Mouse (Mus musculus): ENCODE results near the gene Saa4.
"Not testable (repeated sequence)": the region's sequence is repeated elsewhere in the genome, so short reads cannot be mapped to it uniquely, and the experiment has no call there.

Gene Saa4

DNA sequence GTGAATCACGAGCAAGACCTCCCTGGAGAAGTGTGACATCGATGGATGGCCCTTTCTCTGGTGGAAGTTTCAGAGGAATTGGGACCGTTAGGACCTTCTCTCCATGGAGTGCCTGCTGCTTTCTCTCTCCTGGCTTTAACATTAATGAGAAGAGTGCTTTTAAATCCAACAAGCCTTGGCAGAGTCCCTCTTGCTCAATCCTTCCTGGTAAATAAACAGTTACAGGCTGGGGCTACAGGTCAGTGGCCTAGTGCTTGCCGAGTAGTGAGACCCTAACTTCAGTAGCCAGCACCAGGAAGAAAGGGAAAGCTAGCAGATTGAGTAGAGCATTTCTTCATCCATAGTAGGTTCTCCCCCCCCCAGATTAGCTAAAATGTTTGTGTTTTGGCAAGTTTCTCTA lies at the start of gene Saa4:
Saa4 (minus strand) TSS at position 146 of the 400 bp plus-strand sequence.
- DNase-seq (ENCODE audit: low spot score), result no peak

DNA sequence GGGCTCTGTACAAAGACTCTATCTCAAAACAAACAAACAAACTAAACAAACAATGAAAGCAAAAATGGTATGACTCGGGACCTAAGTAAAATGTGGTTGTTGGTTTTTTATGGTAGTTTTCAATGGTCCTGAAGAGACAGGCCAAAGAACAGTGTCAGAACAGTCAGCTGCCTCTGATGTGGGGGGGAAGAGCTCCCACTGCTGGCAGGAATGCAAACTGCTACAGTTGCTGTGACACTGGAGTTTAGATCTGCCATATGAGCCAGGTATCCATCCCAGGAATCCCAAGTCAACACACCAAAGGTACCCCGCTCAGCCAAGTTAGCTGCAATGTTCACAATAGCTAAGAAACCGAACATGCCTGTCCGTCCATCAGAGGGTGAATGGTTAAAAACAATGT lies 38.3 kb upstream of the Saa4 start:
- peak; percentile 11 for DNase-seq (ENCODE audit: low spot score)

DNA sequence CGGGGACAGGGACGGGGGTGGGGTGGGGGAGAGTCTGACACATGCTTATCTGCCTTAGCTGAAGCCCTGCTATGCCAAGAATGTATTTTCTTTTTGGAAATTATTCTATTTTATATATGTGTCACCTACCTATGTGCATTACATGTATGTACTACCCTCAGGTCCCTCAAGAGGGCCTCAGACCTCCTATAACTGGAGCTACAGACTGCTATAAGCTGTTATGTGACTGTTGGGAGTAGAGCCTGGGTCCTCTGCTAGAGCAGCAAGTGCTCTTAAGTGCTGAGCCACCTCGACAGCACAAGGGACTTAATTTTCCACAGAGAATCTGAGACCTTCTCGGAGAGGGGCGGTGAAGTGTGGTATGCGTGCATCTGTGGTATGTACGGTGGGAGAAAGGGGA lies 36.0 kb upstream of the Saa4 start:
- no peak for DNase-seq (ENCODE audit: low spot score)

DNA sequence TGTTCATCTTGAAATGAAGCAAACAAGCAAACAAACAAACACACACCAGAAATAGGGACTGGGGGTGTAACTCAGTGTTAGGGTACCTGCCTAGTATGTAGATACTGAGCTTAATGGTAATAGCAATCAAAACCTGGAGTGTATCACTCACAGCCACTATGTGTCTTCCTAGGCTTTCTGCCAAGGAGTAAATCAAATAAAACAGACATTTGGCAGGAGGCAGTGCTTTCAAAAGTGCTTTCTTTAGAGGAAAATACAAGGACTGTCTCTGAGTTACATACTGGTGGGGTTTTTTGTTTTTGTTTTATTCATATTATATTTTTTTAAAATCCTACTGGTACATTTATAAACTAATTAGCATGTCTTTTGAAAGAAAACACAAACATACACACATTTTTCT lies 35.0 kb upstream of the Saa4 start:
- no peak for DNase-seq (ENCODE audit: low spot score)

DNA sequence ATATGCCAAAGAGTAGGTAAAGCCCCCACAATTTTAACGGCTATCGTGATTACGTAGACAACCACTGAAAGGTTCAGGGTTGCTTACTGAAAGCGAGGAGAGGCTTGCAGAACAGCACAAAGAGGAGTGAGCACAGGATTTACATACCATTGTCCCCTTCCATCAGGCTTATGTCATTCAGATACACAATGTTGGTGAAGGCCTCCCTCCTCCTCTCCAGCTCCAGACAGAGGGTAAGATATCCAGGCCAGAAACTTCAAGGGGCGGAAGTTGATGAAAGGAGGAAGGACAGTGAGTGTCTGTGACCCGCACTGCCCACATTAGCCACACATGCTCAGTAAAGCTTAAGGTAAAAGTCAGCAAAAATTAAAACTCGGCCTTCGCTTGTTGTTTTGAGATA lies 32.3 kb upstream of the Saa4 start:
- no peak for DNase-seq (ENCODE audit: low spot score)

DNA sequence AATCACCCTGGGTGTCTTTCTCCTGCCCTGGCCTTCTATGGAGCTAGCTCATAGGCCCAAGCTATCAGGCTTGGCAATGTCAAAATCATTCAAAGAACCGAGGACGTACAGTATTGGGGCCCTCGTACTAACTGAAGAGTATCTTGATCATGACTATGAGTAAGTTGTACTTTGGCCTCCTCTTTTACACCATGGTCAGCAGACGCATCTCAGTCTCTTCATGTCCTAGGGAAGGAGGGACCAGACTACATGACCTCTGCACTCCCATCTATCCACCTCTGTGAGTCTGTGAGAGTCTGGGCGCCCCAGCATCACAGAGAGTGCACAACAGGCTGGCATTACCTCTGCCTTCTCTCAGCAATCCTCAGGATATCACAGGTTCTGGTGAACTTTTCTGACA lies 30.2 kb upstream of the Saa4 start:
- no peak for DNase-seq (ENCODE audit: low spot score)

DNA sequence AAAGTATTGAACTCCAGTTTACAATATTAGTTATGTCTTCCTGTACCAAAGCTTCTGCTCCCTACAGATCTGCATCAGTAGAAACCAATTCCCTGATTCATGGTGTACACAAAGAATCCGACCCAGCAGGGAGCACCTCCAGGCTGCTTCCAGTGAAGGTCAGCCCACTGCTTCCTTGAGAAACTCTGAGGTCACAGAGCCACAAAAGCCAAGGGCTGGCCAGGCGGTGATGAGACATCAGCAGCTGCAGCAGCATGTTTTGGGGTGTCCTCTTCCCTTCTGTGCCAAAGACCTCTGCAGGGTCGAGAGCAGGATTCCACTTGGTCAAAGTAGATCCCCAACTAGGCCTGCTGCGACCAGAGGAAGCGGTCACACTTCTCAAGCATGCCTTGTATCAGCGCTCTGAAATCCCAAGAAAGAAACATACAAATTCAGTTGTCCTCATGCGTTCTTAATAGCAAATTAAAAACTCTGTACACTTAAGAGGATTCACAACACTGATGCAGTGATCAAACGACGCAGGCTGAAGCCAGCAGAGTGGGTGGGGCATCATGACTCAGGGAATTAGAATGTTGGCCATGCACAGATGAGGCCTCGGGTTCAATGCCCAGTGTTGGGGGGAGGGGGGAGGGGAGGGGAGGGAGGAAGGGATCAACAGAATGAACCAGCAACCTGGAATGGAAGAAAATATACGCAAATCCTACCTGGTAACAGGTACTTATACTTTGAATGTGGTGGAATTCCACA lies 28.8 kb upstream of the Saa4 start:
- peak; percentile 10 for DNase-seq (ENCODE audit: low spot score)

DNA sequence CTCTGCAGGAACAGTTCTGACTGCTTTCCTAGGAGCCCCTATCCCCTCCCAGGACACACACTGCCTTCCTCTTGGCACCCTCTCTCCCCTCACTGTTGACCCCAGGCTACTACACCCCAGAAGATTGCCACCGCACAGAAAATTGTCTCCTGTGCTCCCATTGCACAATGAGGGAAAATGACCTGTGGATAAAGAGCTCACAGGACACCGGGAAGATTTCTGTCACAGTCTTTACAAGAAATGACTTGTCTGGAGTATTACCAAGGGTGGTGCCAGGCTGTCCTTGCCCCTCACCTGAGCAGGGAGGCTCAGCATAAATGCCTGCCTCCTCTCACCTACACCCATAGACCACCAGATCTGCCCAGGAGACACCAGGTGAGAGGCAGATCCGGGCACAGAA lies 19.1 kb upstream of the Saa4 start, which contains the start of gene Saa2:
Saa2 (plus strand) TSS at position 301 of the 400 bp plus-strand sequence.
- DNase-seq (ENCODE audit: low spot score), result no peak

DNA sequence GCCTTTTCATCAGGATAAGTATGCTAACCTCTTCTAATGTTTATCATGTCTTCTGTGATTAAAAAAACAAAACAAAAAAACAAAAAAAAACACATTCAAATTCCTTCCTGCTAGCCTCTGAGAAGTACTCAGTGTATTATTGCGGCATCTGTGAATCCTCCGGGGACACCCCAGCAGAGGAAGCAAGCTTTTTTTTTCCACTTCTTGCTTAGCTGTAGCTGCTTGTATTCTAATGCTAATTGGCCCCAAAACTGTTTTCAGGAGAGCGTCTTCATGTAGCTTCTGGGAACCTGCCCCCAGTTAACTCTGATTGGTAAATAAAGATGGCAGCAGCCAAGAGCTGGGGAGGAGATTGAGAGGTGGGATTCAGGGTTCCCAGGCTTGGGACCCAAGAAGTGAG lies 16.1 kb upstream of the Saa4 start:
- DNase-seq (ENCODE audit: low spot score), result no peak

DNA sequence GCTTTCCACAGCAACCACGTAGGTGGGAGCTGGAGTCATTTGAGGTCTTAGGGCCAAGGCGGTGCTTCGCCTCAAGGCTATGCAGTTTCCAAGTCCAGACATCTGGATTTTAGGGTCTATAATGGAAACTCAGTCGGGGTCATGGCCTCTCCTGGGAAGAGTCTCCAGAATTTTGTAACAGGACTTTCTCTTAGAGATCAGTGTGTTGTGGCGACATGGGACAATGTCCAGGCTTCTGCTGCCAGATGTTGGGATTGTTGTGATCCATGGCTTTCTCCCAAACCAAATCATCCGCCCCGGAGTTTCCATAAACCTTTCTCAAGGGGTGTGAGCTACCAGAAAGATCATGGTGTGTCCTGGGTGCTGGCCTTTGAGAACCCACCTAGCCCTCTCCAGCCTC lies 14.0 kb upstream of the Saa4 start:
- no peak for DNase-seq (ENCODE audit: low spot score)

DNA sequence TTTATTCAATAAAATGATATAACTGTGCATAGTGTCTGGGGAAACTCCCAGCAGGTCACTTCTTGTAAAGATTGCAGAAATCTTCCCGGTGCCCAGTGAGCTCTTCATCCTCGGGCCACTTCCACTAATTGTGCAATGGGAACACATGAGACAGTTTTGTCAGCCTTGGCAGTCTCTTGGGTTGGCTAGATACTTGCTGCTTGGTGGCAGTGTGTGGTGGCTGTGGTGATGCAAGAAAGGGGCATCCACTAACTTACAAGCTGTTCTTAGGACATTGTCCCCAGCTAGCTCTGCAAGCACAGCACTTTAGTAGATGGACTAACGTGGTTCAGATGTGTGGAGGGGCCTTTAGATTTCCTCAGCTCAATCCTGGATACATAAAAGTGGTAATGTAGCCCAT lies 13.4 kb upstream of the Saa4 start:
- no peak for DNase-seq (ENCODE audit: low spot score)

DNA sequence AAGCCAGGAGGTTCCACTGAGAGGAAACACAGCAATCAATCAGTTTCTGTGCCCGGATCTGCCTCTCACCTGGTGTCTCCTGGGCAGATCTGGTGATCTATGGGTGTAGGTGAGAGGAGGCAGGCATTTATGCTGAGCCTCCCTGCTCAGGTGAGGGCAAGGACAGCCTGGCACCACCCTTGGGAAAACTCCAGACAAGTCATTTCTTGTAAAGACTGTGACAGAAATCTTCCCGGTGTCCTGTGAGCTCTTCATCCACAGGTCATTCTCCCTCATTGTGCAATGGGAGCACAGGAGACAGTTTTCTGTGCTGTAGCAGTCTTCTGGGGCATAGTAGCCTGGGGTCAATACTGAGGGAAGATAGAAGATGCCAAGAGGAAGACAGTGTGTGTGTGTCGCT lies 10.5 kb upstream of the Saa4 start, which contains the start of gene Saa1:
Saa1 (minus strand) TSS at position 101 of the 400 bp plus-strand sequence.
- not testable (repeated sequence) for DNase-seq (ENCODE audit: low spot score)

DNA sequence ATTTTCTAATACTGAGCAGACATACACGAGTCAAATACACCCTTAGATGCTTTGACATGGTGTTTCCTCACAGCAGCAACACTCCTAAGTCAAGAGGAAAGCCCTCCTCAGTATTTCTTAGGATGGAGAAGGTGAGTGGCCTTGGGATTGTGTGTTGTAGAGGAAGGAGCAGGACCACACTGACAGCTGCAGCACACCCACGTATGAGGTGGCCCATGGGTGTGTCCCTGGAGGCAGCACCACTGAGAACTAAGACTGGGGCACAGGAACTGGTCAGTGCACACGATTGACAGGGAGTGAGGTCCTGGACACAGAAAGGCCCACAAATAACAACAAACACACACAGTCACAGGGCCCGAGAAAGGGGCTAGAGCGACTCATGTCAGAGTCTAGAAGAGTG lies 7.6 kb upstream of the Saa4 start:
- DNase-seq (ENCODE audit: low spot score), result not testable (repeated sequence)

DNA sequence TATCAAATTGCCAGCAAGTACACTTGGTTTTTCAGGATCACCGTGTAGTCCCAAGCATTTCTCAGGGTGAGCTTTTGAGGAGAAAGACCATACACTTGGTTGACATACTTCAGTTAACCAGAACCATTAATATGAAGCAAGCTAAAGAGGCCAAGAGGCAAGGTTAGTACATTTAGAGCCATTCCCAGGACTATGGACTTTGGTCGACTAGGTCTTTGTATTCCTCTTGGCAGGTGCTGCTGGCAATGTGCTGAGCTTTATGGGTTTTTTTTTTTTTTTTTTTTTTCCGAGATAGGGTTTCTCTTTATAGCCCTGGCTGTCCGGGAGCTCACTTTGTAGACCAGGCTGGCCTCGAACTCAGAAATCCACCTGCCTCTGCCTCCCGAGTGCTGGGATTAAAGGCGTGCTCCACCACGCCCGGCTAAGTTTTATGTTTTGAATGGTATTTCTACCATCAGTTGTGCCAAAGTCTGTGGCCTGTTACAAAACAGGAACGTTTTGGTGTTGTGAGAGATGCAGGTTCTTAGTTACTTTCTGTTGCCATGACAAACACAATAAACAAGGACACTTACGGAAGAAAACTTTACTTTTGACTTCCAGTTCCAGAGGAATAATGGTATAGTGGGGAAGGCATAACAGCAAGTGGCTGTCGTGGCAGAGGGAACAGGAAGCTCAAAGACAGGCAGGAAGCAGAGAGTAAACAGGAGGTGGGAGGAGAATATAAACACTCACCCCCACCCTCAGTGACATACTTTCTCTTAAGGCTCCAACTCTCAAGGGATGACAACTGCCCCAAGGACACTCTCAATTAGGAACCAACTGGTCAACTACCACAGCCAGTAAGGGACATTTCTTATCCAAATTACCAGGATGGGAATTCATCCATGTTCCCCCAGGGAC lies 6.4 kb upstream of the Saa4 start:
- no peak for DNase-seq (ENCODE audit: low spot score)

DNA sequence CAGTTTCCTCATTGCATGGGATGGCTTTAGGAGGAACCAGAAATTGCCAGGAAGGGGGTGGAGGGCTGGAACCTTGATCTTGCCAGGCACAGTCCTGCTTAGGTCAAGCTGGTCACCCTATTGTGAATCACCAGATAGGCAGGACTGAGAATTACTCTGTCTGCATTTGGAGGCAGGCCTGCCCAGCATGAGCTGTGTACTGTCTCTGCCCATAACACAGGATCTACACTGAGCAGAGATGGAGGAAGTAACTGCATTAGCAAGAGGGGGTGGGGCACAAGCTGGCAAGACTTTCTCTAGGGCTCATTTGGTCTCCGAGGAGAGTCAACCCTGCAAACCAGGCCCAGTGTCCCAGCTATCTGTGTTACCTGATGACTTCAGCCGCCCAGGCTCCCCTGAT lies 2.6 kb upstream of the Saa4 start:
- no peak for DNase-seq (ENCODE audit: low spot score)

DNA sequence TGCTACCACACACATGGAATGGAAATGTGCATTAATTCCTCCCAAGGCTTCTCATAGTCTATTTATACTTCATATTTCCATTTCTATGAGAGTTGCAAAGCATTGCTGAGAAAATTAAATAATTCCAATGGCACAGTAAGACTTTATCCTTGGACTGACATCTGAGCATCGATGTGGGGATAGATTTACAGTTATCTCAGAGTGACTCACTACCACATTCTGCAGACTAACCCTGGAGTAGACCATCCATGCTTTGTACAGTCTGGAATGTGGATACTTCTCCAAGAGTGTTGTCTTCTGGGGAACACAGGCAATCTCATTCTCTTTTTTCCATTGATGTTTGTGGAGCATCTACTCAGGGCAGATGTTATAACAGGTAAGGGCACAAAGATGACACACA lies 4.8 kb downstream of the Saa4 start:
- DNase-seq (ENCODE audit: low spot score), result no peak

DNA sequence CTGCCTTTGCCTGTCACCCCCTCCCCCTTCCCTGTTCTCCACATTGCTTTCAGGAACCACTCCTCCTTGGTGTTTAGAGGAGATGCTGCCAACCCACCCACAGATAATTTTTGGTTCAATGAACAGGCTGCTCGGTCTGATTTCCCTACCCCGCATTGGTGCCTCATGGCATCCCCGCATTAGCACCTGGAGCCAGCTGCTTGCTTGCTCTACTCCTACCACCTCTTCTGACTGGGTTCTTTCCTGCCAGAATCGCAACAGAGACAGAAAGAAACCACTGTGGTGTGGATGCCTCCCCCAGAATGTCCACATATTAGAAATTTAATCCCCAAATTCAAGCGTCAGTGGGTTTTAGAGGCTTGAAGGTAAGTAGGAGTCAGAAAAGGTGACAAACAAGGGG lies 8.0 kb downstream of the Saa4 start:
- DNase-seq (ENCODE audit: low spot score), result no peak

DNA sequence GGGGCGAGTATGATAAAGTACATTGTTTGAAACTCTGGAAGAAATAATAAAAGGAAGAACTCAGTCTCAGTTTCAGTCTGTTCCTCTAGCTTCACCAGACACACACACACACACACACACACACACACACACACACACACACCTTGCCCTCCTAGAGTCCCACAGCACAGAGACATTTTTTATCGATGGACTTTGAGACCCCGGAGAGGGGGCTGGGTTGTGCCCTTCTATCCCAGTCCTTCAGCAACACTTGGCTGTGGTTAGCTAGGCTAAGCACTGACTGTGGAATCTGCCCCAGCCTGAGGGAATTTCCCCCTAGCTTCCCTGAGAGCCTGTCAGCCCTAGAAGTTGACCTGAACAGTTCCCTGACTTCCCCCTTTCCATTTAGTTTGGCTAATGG lies 8.6 kb downstream of the Saa4 start:
- no peak for DNase-seq (ENCODE audit: low spot score)

DNA sequence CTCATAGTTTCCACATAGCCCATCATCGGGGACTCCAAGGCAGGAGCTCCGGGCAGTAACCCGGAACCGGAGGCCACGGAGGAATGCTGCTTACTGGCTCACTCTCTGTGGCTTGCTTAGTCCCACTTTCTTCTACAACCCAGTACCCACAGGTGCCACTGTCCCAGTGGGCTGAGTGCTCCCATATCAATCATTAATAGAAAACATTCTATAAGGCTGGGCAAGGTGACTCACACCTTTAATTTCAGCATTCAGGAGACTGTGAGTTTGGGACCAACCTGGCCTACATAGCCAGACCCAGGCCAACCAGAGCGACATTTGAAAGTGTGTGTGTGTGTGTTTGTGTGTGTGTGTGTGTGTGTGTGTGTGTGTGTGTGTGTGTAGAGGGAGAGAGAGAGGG lies 9.0 kb downstream of the Saa4 start:
- DNase-seq (ENCODE audit: low spot score), result no peak

DNA sequence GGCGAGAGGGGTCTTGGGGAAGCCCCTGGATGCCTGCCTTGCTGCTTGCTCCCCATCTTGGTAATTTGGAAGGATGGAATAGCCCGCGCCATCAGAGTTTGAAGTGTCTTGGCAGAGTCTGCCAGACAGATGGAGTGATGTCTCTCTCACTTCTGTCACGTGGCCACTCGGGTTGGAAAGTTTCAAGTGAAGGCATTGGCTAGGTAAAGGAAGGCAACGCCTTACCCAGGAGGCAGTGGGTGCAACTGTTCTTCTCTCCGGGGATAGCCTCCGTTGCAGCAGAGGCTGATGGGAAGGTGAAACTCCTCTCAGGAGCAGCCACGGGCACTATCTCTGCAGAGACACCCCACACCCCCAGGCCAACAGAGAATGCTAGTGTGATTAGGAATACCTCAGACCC lies 11.9 kb downstream of the Saa4 start:
- no peak for DNase-seq (ENCODE audit: low spot score)

DNA sequence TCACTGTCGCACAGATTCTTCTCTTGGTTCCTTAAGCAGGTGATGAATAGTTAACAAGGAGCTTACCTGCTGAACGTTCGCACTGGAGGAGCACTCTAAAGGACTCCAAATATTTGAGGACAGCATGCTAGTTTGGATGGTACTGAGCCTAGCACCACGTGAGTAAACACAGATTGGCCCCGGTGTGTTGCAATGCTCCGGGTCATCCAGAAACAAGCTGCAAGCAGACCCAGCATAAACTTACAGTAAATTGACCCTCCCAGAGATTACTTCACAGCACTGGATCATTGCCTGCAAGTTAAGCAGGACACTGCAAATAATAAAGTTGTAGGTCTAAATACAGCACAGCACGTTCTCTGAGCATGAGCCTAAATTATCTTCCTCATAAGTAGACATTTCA lies 12.9 kb downstream of the Saa4 start:
- peak; percentile 60 for DNase-seq (ENCODE audit: low spot score)

DNA sequence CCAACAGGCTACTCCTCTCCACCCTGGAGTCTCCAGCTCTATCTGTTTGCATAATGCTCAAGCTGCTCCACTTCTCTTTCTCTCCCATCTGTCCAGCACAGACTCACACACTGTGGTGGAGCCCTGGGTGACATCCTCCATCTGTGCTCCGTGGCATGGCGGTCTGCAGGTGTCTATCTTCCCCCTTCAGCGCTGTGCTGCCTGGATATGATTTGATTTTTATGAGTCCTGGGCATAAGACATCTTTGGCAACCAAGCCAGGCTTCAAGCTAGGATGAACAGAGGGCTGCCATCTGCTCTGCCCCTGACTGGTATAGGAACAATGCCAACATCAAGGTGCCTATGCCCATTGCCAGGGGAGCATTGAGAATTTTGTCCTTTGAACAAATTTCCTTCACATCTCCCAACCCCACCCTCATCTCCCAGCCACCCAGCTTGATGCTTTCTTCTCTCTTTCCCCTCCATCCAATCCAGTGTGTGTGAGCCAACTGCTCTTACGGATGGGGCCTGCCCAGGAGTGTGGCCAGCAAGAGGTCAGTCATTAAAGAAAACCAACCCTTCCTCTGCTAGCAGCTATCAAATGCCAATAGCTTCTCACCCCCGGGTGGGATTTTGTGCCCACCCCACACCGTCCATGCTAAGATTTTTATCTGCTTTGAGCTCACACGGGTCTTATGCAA lies 13.7 kb downstream of the Saa4 start:
- DNase-seq (ENCODE audit: low spot score), result no peak

DNA sequence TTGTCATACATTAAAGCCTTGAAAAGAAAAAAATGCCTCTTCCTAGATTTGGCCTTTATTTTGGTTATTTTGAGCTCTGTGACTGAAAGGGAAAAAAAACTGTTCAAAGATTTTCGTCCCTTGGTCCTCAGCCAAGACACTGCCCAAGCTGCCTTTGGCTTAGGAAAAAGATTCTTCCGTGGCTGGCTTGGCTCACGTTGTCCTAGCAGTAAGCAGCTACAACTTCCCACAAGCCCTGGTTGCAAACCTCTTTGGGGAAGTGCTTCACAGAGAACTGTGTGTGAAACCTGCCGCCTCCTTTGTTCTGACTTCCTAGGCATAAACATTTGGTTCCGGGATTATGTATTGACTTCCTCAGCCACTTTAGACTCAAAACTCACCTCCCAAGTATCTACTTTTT lies 15.5 kb downstream of the Saa4 start:
- DNase-seq (ENCODE audit: low spot score), result peak; percentile 21
